Mouse (Mus musculus): Measurements from ENCODE around the gene Olfr140. TPM values are rescaled to one million over a fixed set of nuclear protein-coding genes. Genes with fewer than 3 reads are reported as not detected.

Olfr140 gene
- not detected in 2 replicates for polyA plus RNA-seq (2011; ENCODE audit: insufficient read depth, insufficient read length, low read depth, missing spikeins)

GRCm38 (mm10) chr2:90063494-90063893 is at the start of gene Olfr140:
Olfr140 (minus strand) TSS chr2:90063594.
- Histone ChIP-seq H3K4me3 (ENCODE audit: low read depth, low read length) (no peak within 1 kb of the TSS), H3K36me3 (ENCODE audit: control insufficient read depth, insufficient read depth, low read length, poor library complexity, severe bottlenecking) (no peaks in the 10 kb centered on the region), H3K9ac (ENCODE audit: low read depth, poor library complexity, severe bottlenecking) (no peak within 1 kb of the TSS), H3K9me3 (replicated peaks; ENCODE audit: control insufficient read depth, insufficient read depth, low read length, poor library complexity, severe bottlenecking) (no peaks in the 10 kb centered on the region), H3K27ac (ENCODE audit: insufficient read depth, low read length) (no peak within 1 kb of the TSS), H3K4me1 (ENCODE audit: control insufficient read depth, insufficient read depth, low read length) (no peaks in the 10 kb centered on the region), H3K27me3 (ENCODE audit: control insufficient read depth, insufficient read depth, low read length, poor library complexity, severe bottlenecking) (no peaks in the 10 kb centered on the region)
- no peak for TF ChIP-seq CTCF (IDR thresholded peaks at IDR 0.05; ENCODE audit: low read depth, low read length)
- TF ChIP-seq POLR2A (IDR thresholded peaks at IDR 0.05; ENCODE audit: insufficient read depth, low read length) = no peak
- no peak for TF ChIP-seq EP300 (IDR thresholded peaks at IDR 0.05; ENCODE audit: insufficient read depth, low read depth, low read length)

GRCm38 (mm10) chr2:90070065-90070464 is 6.7 kb upstream of the Olfr140 start:
- Histone ChIP-seq H3K27ac (ENCODE audit: insufficient read depth, low read length) (no peak overlapping the region), H3K9ac (ENCODE audit: low read depth, poor library complexity, severe bottlenecking) (no peak overlapping the region), H3K36me3 (ENCODE audit: control insufficient read depth, insufficient read depth, low read length, poor library complexity, severe bottlenecking) (no peaks in the 10 kb centered on the region), H3K9me3 (replicated peaks; ENCODE audit: control insufficient read depth, insufficient read depth, low read length, poor library complexity, severe bottlenecking) (no peaks in the 10 kb centered on the region), H3K4me1 (ENCODE audit: control insufficient read depth, insufficient read depth, low read length) (no peaks in the 10 kb centered on the region), H3K4me3 (ENCODE audit: low read depth, low read length) (no peak overlapping the region), H3K27me3 (ENCODE audit: control insufficient read depth, insufficient read depth, low read length, poor library complexity, severe bottlenecking) (no peaks in the 10 kb centered on the region)
- TF ChIP-seq POLR2A (IDR thresholded peaks at IDR 0.05; ENCODE audit: insufficient read depth, low read length) (no peak), CTCF (IDR thresholded peaks at IDR 0.05; ENCODE audit: low read depth, low read length) (no peak), EP300 (IDR thresholded peaks at IDR 0.05; ENCODE audit: insufficient read depth, low read depth, low read length) (no peak)

GRCm38 (mm10) chr2:90035037-90035436 is 28.4 kb downstream of the Olfr140 start, which contains the start of gene Olfr1265:
Olfr1265 (plus strand) TSS chr2:90035337.
- no peaks in the 10 kb centered on the region for H3K9me3 ChIP-seq (replicated peaks; ENCODE audit: control insufficient read depth, insufficient read depth, low read length, poor library complexity, severe bottlenecking)
- no peak for TF ChIP-seq EP300 (IDR thresholded peaks at IDR 0.05; ENCODE audit: insufficient read depth, low read depth, low read length)
- no peak for TF ChIP-seq CTCF (IDR thresholded peaks at IDR 0.05; ENCODE audit: low read depth, low read length)
- no peak for TF ChIP-seq POLR2A (IDR thresholded peaks at IDR 0.05; ENCODE audit: insufficient read depth, low read length)
- no peak within 1 kb of the TSS for H3K9ac ChIP-seq (ENCODE audit: low read depth, poor library complexity, severe bottlenecking)
- no peaks in the 10 kb centered on the region for H3K4me1 ChIP-seq (ENCODE audit: control insufficient read depth, insufficient read depth, low read length)
- H3K27ac ChIP-seq (ENCODE audit: insufficient read depth, low read length) = no peak within 1 kb of the TSS
- no peak within 1 kb of the TSS for H3K4me3 ChIP-seq (ENCODE audit: low read depth, low read length)
- H3K27me3 ChIP-seq (ENCODE audit: control insufficient read depth, insufficient read depth, low read length, poor library complexity, severe bottlenecking) = no peaks in the 10 kb centered on the region
- H3K36me3 ChIP-seq (ENCODE audit: control insufficient read depth, insufficient read depth, low read length, poor library complexity, severe bottlenecking) = no peaks in the 10 kb centered on the region

GRCm38 (mm10) chr2:90025477-90025876 is 37.9 kb downstream of the Olfr140 start, which contains the start of gene Olfr1264:
Olfr1264 (minus strand) TSS chr2:90025577.
- H3K9ac ChIP-seq (ENCODE audit: low read depth, poor library complexity, severe bottlenecking) = no peak within 1 kb of the TSS
- no peak within 1 kb of the TSS for H3K4me3 ChIP-seq (ENCODE audit: low read depth, low read length)
- TF ChIP-seq EP300 (IDR thresholded peaks at IDR 0.05; ENCODE audit: insufficient read depth, low read depth, low read length) = no peak
- no peak for TF ChIP-seq POLR2A (IDR thresholded peaks at IDR 0.05; ENCODE audit: insufficient read depth, low read length)
- no peak for TF ChIP-seq CTCF (IDR thresholded peaks at IDR 0.05; ENCODE audit: low read depth, low read length)
- H3K9me3 ChIP-seq (replicated peaks; ENCODE audit: control insufficient read depth, insufficient read depth, low read length, poor library complexity, severe bottlenecking) = no peaks in the 10 kb centered on the region
- H3K36me3 ChIP-seq (ENCODE audit: control insufficient read depth, insufficient read depth, low read length, poor library complexity, severe bottlenecking) = no peaks in the 10 kb centered on the region
- H3K27me3 ChIP-seq (ENCODE audit: control insufficient read depth, insufficient read depth, low read length, poor library complexity, severe bottlenecking) = no peaks in the 10 kb centered on the region
- H3K4me1 ChIP-seq (ENCODE audit: control insufficient read depth, insufficient read depth, low read length) = no peaks in the 10 kb centered on the region
- no peak within 1 kb of the TSS for H3K27ac ChIP-seq (ENCODE audit: insufficient read depth, low read length)

DNA sequence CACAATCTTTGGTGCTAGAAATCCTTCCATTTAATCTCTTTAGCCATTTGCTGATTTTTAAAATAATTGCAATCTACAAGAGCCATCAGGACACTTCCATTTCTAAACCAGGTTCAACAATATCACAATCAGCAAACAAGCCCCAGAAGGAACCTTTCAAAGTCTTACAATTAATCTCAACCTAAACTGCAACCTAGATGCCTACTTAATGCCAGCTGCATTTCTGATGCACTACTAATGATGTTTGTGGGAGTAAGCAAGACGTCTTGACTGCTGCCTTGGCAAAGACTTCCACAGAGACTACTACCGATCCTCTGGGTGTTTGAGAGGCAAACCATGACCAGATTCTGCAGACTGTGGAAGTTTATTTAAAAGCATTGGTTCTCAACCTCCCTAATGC is 51.6 kb downstream of the Olfr140 start, which contains the start of gene Olfr1263:
TSS of gene Olfr1263 (plus strand) at position 301 of the 400 bp plus-strand sequence.
- no peaks in the 10 kb centered on the region for H3K4me1 ChIP-seq (ENCODE audit: control insufficient read depth, insufficient read depth, low read length)
- H3K9me3 ChIP-seq (replicated peaks; ENCODE audit: control insufficient read depth, insufficient read depth, low read length, poor library complexity, severe bottlenecking) = no peaks in the 10 kb centered on the region
- H3K27ac ChIP-seq (ENCODE audit: insufficient read depth, low read length) = no peak within 1 kb of the TSS
- TF ChIP-seq EP300 (IDR thresholded peaks at IDR 0.05; ENCODE audit: insufficient read depth, low read depth, low read length) (no peak), CTCF (IDR thresholded peaks at IDR 0.05; ENCODE audit: low read depth, low read length) (no peak), POLR2A (IDR thresholded peaks at IDR 0.05; ENCODE audit: insufficient read depth, low read length) (no peak)
- no peak within 1 kb of the TSS for H3K9ac ChIP-seq (ENCODE audit: low read depth, poor library complexity, severe bottlenecking)
- H3K4me3 ChIP-seq (ENCODE audit: low read depth, low read length) = no peak within 1 kb of the TSS
- no peaks in the 10 kb centered on the region for H3K27me3 ChIP-seq (ENCODE audit: control insufficient read depth, insufficient read depth, low read length, poor library complexity, severe bottlenecking)
- H3K36me3 ChIP-seq (ENCODE audit: control insufficient read depth, insufficient read depth, low read length, poor library complexity, severe bottlenecking) = no peaks in the 10 kb centered on the region

- Histone ChIP-seq H3K4me3 (ENCODE audit: low read depth, low read length) (no peak within 1 kb of the TSS), H3K9me3 (replicated peaks; ENCODE audit: control insufficient read depth, insufficient read depth, low read length, poor library complexity, severe bottlenecking) (no peaks in the 10 kb centered on the region), H3K27me3 (ENCODE audit: control insufficient read depth, insufficient read depth, low read length, poor library complexity, severe bottlenecking) (no peaks in the 10 kb centered on the region), H3K36me3 (ENCODE audit: control insufficient read depth, insufficient read depth, low read length, poor library complexity, severe bottlenecking) (no peaks in the 10 kb centered on the region), H3K9ac (ENCODE audit: low read depth, poor library complexity, severe bottlenecking) (no peak within 1 kb of the TSS), H3K27ac (ENCODE audit: insufficient read depth, low read length) (no peak within 1 kb of the TSS), H3K4me1 (ENCODE audit: control insufficient read depth, insufficient read depth, low read length) (no peaks in the 10 kb centered on the region)
- no peak for TF ChIP-seq CTCF (IDR thresholded peaks at IDR 0.05; ENCODE audit: low read depth, low read length)
- TF ChIP-seq EP300 (IDR thresholded peaks at IDR 0.05; ENCODE audit: insufficient read depth, low read depth, low read length) = no peak
- no peak for TF ChIP-seq POLR2A (IDR thresholded peaks at IDR 0.05; ENCODE audit: insufficient read depth, low read length)
Observed at GRCm38 (mm10) chr2:89999845-90000244, 63.5 kb downstream of the Olfr140 start, which contains the start of gene Olfr1262. Olfr1262 (plus strand) TSS chr2:90000145.

Other genes starting within 250 kb of the Olfr140 start
- gene Olfr1256, start 222.0 kb downstream of the Olfr140 start, polyA plus RNA-seq (2011; ENCODE audit: insufficient read depth, insufficient read length, low read depth, missing spikeins) = not detected in 2 replicates
- not detected in 2 replicates for gene Olfr48, start 215.4 kb downstream of the Olfr140 start, polyA plus RNA-seq (2011; ENCODE audit: insufficient read depth, insufficient read length, low read depth, missing spikeins)
- gene Olfr1257, start 185.2 kb downstream of the Olfr140 start, polyA plus RNA-seq (2011; ENCODE audit: insufficient read depth, insufficient read length, low read depth, missing spikeins) = not detected in 2 replicates
- not detected in 2 replicates for gene Olfr1258, start 136.3 kb downstream of the Olfr140 start, polyA plus RNA-seq (2011; ENCODE audit: insufficient read depth, insufficient read length, low read depth, missing spikeins)
- not detected in 2 replicates for gene Olfr1259, start 114.9 kb downstream of the Olfr140 start, polyA plus RNA-seq (2011; ENCODE audit: insufficient read depth, insufficient read length, low read depth, missing spikeins)
- not detected in 2 replicates for gene Olfr1260, start 89.3 kb downstream of the Olfr140 start, polyA plus RNA-seq (2011; ENCODE audit: insufficient read depth, insufficient read length, low read depth, missing spikeins)
- not detected in 2 replicates for gene Olfr1261, start 72.4 kb downstream of the Olfr140 start, polyA plus RNA-seq (2011; ENCODE audit: insufficient read depth, insufficient read length, low read depth, missing spikeins)
- not detected in 2 replicates for gene Olfr1262, start 63.4 kb downstream of the Olfr140 start, polyA plus RNA-seq (2011; ENCODE audit: insufficient read depth, insufficient read length, low read depth, missing spikeins)
- not detected in 2 replicates for gene Olfr1263, start 51.5 kb downstream of the Olfr140 start, polyA plus RNA-seq (2011; ENCODE audit: insufficient read depth, insufficient read length, low read depth, missing spikeins)
- not detected in 2 replicates for gene Olfr1264, start 38.0 kb downstream of the Olfr140 start, polyA plus RNA-seq (2011; ENCODE audit: insufficient read depth, insufficient read length, low read depth, missing spikeins)
- gene Olfr1265, start 28.3 kb downstream of the Olfr140 start, polyA plus RNA-seq (2011; ENCODE audit: insufficient read depth, insufficient read length, low read depth, missing spikeins) = not detected in 2 replicates
- not detected in 2 replicates for gene Olfr1269, start 57.8 kb upstream of the Olfr140 start, polyA plus RNA-seq (2011; ENCODE audit: insufficient read depth, insufficient read length, low read depth, missing spikeins)
- gene Olfr32, start 78.7 kb upstream of the Olfr140 start, polyA plus RNA-seq (2011; ENCODE audit: insufficient read depth, insufficient read length, low read depth, missing spikeins) = not detected in 2 replicates
- not detected in 2 replicates for gene Olfr1270, start 89.5 kb upstream of the Olfr140 start, polyA plus RNA-seq (2011; ENCODE audit: insufficient read depth, insufficient read length, low read depth, missing spikeins)
- not detected in 2 replicates for gene Olfr1506, start 160.9 kb upstream of the Olfr140 start, polyA plus RNA-seq (2011; ENCODE audit: insufficient read depth, insufficient read length, low read depth, missing spikeins)
- gene Olfr142, start 194.0 kb upstream of the Olfr140 start, polyA plus RNA-seq (2011; ENCODE audit: insufficient read depth, insufficient read length, low read depth, missing spikeins) = not detected in 2 replicates
- 0.11 TPM in 1 of 2 replicates, not detected in the other for gene Olfr1271, start 207.4 kb upstream of the Olfr140 start, polyA plus RNA-seq (2011; ENCODE audit: insufficient read depth, insufficient read length, low read depth, missing spikeins)
- not detected in 2 replicates for gene Olfr1272, start 229.2 kb upstream of the Olfr140 start, polyA plus RNA-seq (2011; ENCODE audit: insufficient read depth, insufficient read length, low read depth, missing spikeins)